Mouse (Mus musculus) liver, embryonic 14.5 days (tissue): ENCODE results near the gene Apol7e.
"Not testable (repeated sequence)": the region's sequence is repeated elsewhere in the genome, so short reads cannot be mapped to it uniquely, and the experiment has no call there.

Source experiments
- CTCF ChIP-seq: IDR thresholded peaks from 2 replicates; pipeline ENCODE4 v1.5.1; 2016; ENCODE audit warnings: antibody characterized with exemption, low read depth, control low read depth
- EP300 ChIP-seq: IDR thresholded peaks from 2 replicates; pipeline ENCODE4 v1.6.1; 2016; ENCODE audit warnings: antibody characterized with exemption, low read depth

- TF ChIP-seq CTCF, EP300: not testable (repeated sequence)
These were observed 34.7 kb downstream of the Apol7e start for GRCm38 (mm10) chr15:77733380-77733779.
